Mouse (Mus musculus): ENCODE measurements around the gene Dner.

GRCm38 (mm10) chr1:84441419-84441818, 254.6 kb downstream of the Dner start:
- TF ChIP-seq USF1 (IDR thresholded peaks at IDR 0.05; ENCODE audit: low read depth, low read length), result no peak
- no peak for TF ChIP-seq RCOR1 (IDR thresholded peaks at IDR 0.05; ENCODE audit: low read depth, low read length)
- no peak for TF ChIP-seq TAL1 (IDR thresholded peaks at IDR 0.05; ENCODE audit: low read length)
- no peak for TF ChIP-seq POLR2A (IDR thresholded peaks at IDR 0.05; ENCODE audit: control insufficient read depth in 1 of 2, insufficient read depth in 1 of 2, low read depth in 1 of 2, low read length in 2 of 2, poor library complexity in 1 of 2)
- TF ChIP-seq CTCF (IDR thresholded peaks at IDR 0.05 in 2 of 3, conservative IDR thresholded peaks at IDR 0.05 in 1 of 3; ENCODE audit: control insufficient read depth in 1 of 3, insufficient read depth in 1 of 3, low read depth in 2 of 3, low read length in 3 of 3, poor library complexity in 1 of 3, severe bottlenecking in 1 of 3), result no peak
- TF ChIP-seq ZMIZ1 (IDR thresholded peaks at IDR 0.05; ENCODE audit: low read depth, low read length), result no peak
- no peak for TF ChIP-seq USF2 (IDR thresholded peaks at IDR 0.05; ENCODE audit: borderline replicate concordance in 1 of 2, insufficient read depth in 1 of 2, low read depth in 1 of 2, low read length in 2 of 2)
- TF ChIP-seq ZNF384 (IDR thresholded peaks at IDR 0.05; ENCODE audit: low read depth, low read length), result no peak
- TF ChIP-seq GATA1 (IDR thresholded peaks at IDR 0.05; ENCODE audit: low read depth, low read length), result no peak

All from MEL (cell line).